Mouse (Mus musculus): ENCODE data around the gene Atp6v0b. TPM values are rescaled to one million over a fixed set of nuclear protein-coding genes. Genes with fewer than 3 reads are reported as not detected.

Gene Atp6v0b
- total RNA-seq, 2 experiments from 2014 or later, result 81.4 to 83.9 TPM

- Histone ChIP-seq H3K27ac (peak overlapping the region; percentile 53; the same call in 1 of the 2 replicates), H3K4me3 (no peak overlapping the region)
- intact Hi-C loops (cut with DNase I), result loop anchor here (10.0 kb wide), 1 partner anchor 156 kb away; no protein-coding TSS in a partner anchor
- no peak for DNase-seq
- TF ChIP-seq CTCF (IDR thresholded peaks at IDR 0.05), result no peak
Observed at GRCm38 (mm10) chr4:117860570-117860969, 26.6 kb downstream of the Atp6v0b start.

GRCm38 (mm10) chr4:117858794-117859193, 28.3 kb downstream of the Atp6v0b start:
- intact Hi-C loops (cut with DNase I), result loop anchor here (1.0 kb wide), 1 partner anchor 29 kb away; no protein-coding TSS in a partner anchor
- peak; percentile 83 for TF ChIP-seq CTCF (IDR thresholded peaks at IDR 0.05)
- Histone ChIP-seq H3K27ac (peak overlapping the region; percentile 38; the same call in 1 of the 2 replicates), H3K4me3 (no peak overlapping the region)
- DNase-seq, result peak; percentile 91

- no peak for DNase-seq
- no peak overlapping the region for H3K27ac ChIP-seq
- TF ChIP-seq CTCF (IDR thresholded peaks at IDR 0.05), result no peak
- H3K4me3 ChIP-seq, result no peak overlapping the region
- intact Hi-C loops (cut with DNase I), result no loop called here
Observed at GRCm38 (mm10) chr4:117855146-117855545, 32.0 kb downstream of the Atp6v0b start.

- no peak overlapping the region for H3K27ac ChIP-seq
- DNase-seq, result no peak
- TF ChIP-seq CTCF (IDR thresholded peaks at IDR 0.05), result no peak
- intact Hi-C loops (cut with DNase I), result no loop called here
- H3K4me3 ChIP-seq, result no peak overlapping the region
Observed at GRCm38 (mm10) chr4:117852152-117852868, 34.8 kb downstream of the Atp6v0b start.

- intact Hi-C loops (cut with DNase I), result no loop called here
Observed at GRCm38 (mm10) chr4:117850871-117851270, 36.3 kb downstream of the Atp6v0b start.

GRCm38 (mm10) chr4:117850176-117850575, 37.0 kb downstream of the Atp6v0b start:
- H3K4me3 ChIP-seq, result no peak overlapping the region
- TF ChIP-seq CTCF (IDR thresholded peaks at IDR 0.05), result no peak
- peak overlapping the region; percentile 75 for H3K27ac ChIP-seq
- DNase-seq, result peak; percentile 82
- intact Hi-C loops (cut with DNase I), result no loop called here

More at GRCm38 (mm10) chr4:117850871-117851270, 36.3 kb downstream of the Atp6v0b start:
- peak; percentile 1; the same call in 1 of the 2 replicates for TF ChIP-seq CTCF (IDR thresholded peaks at IDR 0.05)
- peak overlapping the region; percentile 75 for H3K27ac ChIP-seq
- DNase-seq, result peak; percentile 56
- H3K4me3 ChIP-seq, result no peak overlapping the region

- Histone ChIP-seq H3K4me3 (no peak overlapping the region), H3K27ac (peak overlapping the region; percentile 75)
- intact Hi-C loops (cut with DNase I), result no loop called here
- no peak for DNase-seq
- no peak for TF ChIP-seq CTCF (IDR thresholded peaks at IDR 0.05)
Observed at GRCm38 (mm10) chr4:117849506-117849905, 37.6 kb downstream of the Atp6v0b start.

- Histone ChIP-seq H3K27ac (peak overlapping the region; percentile 75; the same call in 1 of the 2 replicates), H3K4me3 (no peak overlapping the region)
- no peak for DNase-seq
- no peak for TF ChIP-seq CTCF (IDR thresholded peaks at IDR 0.05)
- intact Hi-C loops (cut with DNase I), result no loop called here
Observed at GRCm38 (mm10) chr4:117849063-117849462, 38.1 kb downstream of the Atp6v0b start.

- intact Hi-C loops (cut with DNase I), result no loop called here
- no peak for TF ChIP-seq CTCF (IDR thresholded peaks at IDR 0.05)
- DNase-seq, result no peak
- Histone ChIP-seq H3K4me3 (no peak overlapping the region), H3K27ac (no peak overlapping the region)
Observed at GRCm38 (mm10) chr4:117847011-117847410, 40.1 kb downstream of the Atp6v0b start.

GRCm38 (mm10) chr4:117846261-117846660, 40.9 kb downstream of the Atp6v0b start:
- TF ChIP-seq CTCF (IDR thresholded peaks at IDR 0.05), result no peak
- intact Hi-C loops (cut with DNase I), result no loop called here
- Histone ChIP-seq H3K27ac (no peak overlapping the region), H3K4me3 (no peak overlapping the region)
- no peak for DNase-seq

- TF ChIP-seq CTCF (IDR thresholded peaks at IDR 0.05), result no peak
- no peak for DNase-seq
- intact Hi-C loops (cut with DNase I), result no loop called here
- Histone ChIP-seq H3K27ac (no peak overlapping the region), H3K4me3 (no peak overlapping the region)
Observed at GRCm38 (mm10) chr4:117845316-117845715, 41.8 kb downstream of the Atp6v0b start.

GRCm38 (mm10) chr4:117844467-117844866, 42.7 kb downstream of the Atp6v0b start:
- H3K4me3 ChIP-seq, result no peak overlapping the region
- no peak for DNase-seq
- H3K27ac ChIP-seq, result no peak overlapping the region
- intact Hi-C loops (cut with DNase I), result no loop called here
- no peak for TF ChIP-seq CTCF (IDR thresholded peaks at IDR 0.05)

GRCm38 (mm10) chr4:117843101-117843500, 44.0 kb downstream of the Atp6v0b start:
- Histone ChIP-seq H3K27ac (no peak overlapping the region), H3K4me3 (no peak overlapping the region)
- no peak for TF ChIP-seq CTCF (IDR thresholded peaks at IDR 0.05)
- DNase-seq, result no peak
- intact Hi-C loops (cut with DNase I), result no loop called here

GRCm38 (mm10) chr4:117841566-117841965, 45.6 kb downstream of the Atp6v0b start:
- TF ChIP-seq CTCF (IDR thresholded peaks at IDR 0.05), result no peak
- intact Hi-C loops (cut with DNase I), result no loop called here
- Histone ChIP-seq H3K27ac (no peak overlapping the region), H3K4me3 (no peak overlapping the region)
- DNase-seq, result no peak

Measured in gastrocnemius, adult 2 months (tissue).